Mouse (Mus musculus): ENCODE measurements around the gene Pmepa1.

- TF ChIP-seq CTCF (IDR thresholded peaks at IDR 0.05; ENCODE audit: insufficient read depth, low read depth, low read length) = no peak
- TF ChIP-seq POLR2A (IDR thresholded peaks at IDR 0.05; ENCODE audit: insufficient read depth, low read depth, low read length) = no peak
Measured at GRCm38 (mm10) chr2:173184475-173185080, 91.8 kb downstream of the Pmepa1 start.

Data from olfactory bulb, adult 2 months (tissue).